Mouse (Mus musculus) lung, postnatal 0 days (tissue): ENCODE results near the gene Mfrp.

Source experiments
- CTCF ChIP-seq: IDR thresholded peaks from 2 replicates; pipeline ENCODE4 v1.5.1; 2016; ENCODE audit warnings: antibody characterized with exemption, mild to moderate bottlenecking
- EP300 ChIP-seq: IDR thresholded peaks from 2 replicates; pipeline ENCODE4 v1.6.1; 2016; ENCODE audit warnings: antibody characterized with exemption, mild to moderate bottlenecking, control low read depth

- TF ChIP-seq CTCF = no peak
- TF ChIP-seq EP300 = no peak
Observed at GRCm38 (mm10) chr9:44075276-44075995, 26.1 kb upstream of the Mfrp start.
